Mouse (Mus musculus): ENCODE data around the gene Rora.

Gene Rora

DNA sequence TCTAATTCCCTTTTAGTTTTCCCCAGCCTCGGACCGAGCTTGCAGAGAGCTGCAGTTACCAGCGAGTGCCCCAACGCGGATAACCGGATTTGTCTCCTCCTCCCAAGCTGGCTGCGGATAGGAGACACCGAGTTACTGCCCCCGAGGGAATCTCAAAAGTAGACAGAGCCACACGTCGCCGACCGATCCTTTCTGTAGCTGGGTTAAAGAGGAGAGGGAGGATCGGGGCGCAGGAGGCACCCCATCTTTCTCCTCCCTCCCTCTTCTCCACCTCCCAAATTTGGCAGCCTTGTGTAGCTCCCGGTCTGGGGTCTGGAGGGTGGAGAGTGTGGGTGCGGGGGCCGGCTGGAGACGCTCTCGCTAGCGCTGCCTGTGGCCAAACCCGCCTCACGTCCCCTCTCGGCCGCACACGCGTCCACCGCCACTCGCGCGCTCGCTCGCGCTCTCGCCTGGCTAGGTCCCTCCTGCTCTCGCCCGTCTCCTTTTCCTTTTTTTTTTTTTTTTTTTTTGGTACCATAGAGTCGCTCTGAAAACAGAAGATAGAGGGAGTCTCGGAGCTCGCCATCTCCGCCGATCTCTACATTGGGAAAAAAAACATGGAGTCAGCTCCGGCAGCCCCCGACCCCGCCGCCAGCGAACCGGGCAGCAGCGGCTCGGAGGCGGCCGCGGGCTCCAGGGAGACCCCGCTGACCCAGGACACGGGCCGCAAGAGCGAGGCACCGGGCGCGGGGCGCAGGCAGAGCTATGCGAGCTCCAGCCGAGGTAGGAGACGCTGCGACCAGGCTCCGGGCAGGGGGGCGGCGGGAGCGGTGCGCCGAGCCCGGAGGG, at the start of gene Rora:
Rora (plus strand) TSS at position 576 of the 828 bp plus-strand sequence.
- DNase-seq (ENCODE audit: low read depth), result no peak

DNA sequence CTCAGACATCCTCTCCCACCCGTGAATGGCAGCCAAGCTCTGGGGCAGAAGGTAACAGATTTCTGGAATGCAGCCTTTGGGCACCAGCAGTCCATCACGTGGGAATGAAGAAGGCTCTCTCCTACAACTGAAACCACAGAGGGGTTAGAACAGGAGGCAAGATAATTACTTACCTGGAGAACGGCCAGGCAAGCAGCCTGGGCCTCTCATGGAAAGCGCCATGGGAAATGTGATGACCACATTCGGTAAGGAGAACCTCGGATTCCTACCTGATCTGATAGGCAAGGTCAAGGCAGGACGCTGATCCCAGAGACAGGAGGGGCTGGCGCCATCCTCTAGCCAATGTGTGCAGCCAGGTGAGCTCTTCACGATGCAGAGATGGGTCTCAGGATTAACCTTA, 39.6 kb upstream of the Rora start:
- no peak for DNase-seq (ENCODE audit: low read depth)

DNA sequence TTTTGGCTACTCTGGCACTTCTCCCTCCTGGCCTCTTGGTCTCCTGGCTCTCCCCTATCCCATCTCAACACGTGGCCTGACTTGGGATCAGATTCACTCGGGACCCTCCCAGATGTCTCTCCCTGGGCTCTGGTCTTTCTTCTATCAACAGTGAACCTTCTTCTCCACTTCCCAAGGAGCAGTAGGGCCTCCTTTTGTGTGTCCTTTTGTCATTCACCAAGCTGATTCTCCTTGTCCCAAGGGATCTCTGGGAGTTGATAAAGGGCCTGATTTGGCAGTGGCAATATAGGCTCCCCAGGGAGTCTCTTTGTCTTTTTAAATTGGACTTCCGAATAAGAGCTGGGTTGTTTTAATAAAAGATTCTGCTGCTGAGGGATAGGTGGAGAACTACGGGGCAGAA, 36.5 kb upstream of the Rora start:
- DNase-seq (ENCODE audit: low read depth), result no peak

DNA sequence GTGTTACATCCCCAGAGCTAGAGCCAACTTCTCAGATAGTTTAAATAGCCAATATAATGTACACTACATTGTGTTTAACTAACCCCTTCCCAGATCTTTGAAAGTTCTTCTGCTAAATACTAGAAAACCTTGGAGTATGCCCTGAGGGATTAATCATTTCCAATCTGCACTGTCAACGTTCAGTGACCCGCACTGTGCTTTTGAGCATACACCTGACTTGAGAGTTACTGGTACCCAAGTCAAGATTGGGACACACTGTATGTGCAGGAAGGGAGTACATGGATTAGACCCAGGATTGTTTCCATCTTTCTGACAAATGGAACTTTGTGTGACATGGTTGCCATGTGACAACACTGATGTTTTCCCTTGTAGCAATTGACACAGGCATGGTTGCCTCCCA, 33.5 kb upstream of the Rora start:
- no peak for DNase-seq (ENCODE audit: low read depth)

DNA sequence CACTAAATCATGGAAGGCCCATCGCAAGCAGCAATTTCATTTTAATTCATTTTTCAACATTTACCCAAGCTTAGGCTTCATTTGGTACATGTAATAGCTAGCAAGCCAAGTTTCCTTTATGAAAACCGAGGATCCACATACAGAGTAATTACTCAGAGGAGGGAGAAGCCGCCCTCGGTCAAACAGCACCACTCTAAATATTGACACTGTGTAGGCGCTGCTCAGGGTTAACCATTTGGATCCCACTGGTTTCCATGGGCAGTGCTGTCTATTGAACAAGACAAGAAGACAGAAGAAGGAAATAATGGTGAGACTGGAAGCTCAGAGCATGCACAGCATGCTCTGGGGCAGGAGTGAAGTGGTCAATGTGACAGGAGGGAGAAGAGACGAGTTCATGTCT, 33.1 kb upstream of the Rora start:
- DNase-seq (ENCODE audit: low read depth), result no peak

DNA sequence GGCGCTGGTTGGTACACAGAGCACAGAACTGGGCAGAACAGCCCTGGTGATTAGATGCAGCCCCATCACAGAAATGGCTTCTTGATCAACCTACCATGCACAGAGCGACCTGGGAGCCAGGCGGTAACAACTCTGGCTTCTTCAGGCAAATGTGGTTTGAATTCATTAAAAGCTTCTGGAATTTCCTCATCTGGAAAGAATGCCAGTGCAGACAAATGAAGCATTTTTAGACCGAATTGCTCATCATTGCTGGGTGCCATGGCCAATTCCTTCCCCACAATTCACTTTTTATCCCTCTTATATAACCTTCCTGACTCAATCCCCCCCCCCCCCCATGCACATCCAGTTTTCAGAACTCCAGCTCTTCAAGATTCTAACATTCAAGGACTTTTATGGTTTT, 28.6 kb upstream of the Rora start:
- no peak for DNase-seq (ENCODE audit: low read depth)

DNA sequence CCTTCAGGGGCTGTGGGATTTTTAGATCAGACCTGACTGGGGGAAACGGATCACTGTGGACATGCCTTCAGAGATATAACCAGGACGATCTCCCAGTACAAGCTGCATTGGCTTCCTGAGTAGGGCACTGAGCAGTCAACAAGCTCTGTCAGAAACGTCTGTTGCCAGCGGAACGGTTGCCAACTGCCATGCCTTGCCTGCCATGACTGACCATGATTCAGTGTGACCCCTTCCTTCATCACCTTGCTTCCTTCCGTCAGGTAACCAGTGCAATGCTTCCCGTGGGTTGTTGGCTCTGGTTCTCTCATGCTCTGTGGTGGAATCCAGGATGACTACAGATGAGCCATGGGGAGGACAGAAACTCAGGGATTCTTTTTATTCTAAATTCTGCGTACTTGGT, 16.3 kb upstream of the Rora start:
- no peak for DNase-seq (ENCODE audit: low read depth)

DNA sequence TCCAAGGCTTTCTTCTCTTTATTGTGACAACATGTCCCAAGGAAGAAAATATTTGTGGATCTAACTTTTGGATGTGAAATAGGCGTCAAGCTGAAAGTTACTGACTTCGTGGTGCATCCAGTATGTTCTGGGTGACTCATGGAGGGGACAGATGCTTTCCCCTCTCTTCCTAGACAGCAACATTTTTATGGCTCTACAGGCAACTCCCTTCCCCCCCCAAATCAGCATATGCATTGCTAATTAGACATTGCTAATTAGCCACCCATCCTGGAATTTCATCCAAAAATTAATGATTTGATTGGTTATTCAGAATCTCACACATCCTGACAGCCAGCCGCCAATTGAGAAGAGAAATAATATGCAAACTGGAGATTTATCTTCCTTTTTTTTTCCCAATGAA, 12.5 kb upstream of the Rora start:
- DNase-seq (ENCODE audit: low read depth), result no peak

DNA sequence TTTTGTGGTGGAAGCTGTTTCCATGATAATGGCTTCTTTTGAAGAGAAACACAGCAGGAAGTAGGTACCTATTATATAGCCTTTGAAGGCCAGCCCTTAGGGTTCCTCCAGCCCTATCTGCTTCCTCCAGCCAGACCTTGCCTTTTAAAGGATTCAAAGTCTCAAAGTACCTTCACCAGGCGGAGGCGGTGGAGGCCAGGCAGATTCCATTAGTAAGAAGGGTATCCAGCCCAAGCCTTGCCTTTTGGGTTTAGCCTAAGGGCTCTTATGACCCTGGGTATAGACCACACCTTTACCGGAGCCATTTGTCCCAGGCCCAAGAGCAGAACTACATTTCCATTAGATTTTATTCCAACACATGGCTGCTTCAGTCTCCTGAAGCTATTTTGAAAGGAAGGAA, 5.5 kb upstream of the Rora start:
- no peak for DNase-seq (ENCODE audit: low read depth)

DNA sequence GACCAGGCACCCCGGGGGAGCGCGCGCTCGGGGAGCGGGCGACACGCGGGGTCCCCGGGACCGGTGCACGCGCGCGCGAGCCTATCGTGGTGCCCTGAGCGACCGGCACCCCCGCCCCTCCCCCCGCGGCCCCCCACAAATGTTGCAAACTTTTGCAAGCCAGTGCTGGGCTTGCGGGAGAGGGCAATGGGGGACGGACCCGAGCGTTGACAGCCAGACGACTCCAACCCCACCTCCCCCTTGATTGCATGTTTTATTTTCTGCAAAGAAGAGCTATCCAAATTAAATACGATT, 400 bp downstream of the Rora start:
- no peak for DNase-seq (ENCODE audit: low read depth)

DNA sequence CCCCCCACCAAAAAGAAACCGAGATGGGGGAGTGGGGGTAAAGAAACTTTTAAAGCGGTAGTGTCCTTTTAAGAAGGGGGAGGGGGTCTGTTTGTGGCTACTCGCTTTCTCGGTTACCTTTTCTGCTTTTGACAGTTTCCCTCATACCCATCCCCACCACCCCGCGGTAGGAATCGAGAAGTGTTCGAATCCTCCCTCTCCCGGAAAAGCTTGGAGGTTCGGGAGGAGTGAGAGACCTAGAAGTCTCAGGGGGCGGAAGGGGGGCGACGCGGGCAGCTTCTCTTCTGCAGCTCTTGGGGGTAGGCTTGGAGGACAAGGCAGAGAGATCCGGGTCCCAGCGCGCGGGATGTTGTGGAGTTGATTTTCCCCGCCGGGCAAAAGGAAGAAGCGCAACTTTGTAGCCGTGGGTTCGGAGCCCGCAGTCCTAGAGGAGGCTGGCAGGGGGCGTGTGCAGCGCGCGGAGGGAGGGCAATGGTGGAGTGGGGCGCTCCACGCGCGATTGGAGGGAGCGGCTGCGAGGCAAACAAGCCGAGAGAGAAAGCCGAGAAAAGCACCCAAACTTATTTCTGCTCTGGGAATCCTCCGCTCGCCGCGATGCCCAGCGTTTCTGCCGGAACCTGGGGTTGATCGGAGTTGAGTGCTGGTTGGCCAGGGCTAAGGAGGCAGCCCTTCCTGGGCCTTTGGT, 889 bp downstream of the Rora start:
- no peak for DNase-seq (ENCODE audit: low read depth)

DNA sequence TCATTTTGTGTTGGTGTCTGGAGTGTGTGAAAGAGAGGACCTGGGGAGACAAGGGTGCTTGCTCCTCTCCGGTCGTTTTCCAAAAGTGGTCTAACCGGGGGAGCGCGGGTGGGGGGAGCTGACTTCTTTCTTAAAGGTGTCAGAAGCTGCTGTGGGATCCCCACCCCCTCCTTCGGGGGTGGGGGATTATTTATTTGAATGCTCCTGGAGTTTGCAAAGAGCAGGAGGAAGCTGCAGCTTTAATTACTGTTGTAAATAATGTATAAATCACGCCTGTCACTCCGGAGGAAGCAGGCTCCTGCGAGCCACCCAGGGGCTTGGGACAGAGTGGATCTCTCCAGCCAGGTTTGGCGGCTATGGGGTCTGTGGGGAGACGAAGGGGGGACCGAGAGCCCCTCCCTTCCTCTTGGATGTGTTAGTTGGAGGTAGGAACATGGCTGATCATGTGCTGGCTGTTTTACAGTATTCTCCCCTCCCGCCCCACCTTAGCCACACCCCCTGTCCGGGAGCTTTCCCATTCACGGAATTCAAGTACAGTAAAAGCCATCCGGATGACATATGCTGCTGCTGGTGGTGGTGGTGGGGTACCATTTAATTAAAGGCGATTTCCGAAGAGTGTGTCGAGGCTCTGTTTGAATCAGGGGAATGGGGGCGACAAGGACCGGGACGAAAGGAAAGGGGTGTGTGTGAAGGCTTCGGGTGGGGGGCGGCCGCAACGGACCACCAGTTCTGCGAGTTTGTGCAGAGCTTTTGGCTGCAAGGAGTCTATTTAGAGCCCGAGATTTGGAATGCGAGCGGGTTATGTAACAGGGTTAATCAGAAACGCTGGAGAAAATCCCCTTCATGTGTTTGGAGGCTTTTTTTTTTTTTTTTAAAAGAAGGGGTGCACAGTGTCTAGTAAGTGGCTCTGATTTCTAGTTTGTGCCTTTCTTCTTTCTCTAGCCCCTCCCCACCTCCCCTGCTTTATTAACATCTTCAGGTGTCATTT, 1.7 kb downstream of the Rora start:
- DNase-seq (ENCODE audit: low read depth), result no peak

DNA sequence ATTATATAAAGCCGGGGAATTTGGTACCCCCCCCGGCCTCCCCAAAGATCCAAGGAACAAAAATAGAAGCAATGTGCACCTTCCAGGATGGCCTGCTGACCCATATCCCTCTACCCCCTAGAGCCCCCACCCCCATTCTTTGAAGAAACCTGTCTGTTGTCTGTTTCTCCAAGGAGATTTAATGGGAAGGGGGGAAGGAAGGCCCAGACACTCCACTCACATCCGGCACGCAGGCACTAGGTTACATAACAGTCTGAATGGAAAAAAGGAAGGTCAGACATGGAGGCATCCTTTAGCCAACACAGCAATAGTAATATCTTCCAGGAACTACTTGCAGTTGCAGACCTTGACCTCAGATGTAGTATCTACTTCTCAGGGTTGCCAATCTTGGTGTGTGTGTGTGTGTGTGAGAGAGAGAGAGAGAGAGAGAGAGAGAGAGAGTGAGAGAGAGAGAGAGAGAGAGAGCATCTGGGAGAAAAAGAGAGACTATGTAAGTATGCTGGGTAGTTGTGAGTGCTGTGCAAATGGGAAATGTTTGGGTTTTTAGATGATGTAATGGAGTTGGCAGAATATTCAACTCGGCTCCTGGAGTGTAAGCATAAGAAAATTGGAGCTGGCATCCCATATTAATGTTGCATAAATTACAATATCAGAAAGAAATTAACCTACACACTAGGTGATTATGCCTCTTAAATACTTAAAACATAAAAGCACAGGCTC, 2.6 kb downstream of the Rora start:
- DNase-seq (ENCODE audit: low read depth), result no peak

DNA sequence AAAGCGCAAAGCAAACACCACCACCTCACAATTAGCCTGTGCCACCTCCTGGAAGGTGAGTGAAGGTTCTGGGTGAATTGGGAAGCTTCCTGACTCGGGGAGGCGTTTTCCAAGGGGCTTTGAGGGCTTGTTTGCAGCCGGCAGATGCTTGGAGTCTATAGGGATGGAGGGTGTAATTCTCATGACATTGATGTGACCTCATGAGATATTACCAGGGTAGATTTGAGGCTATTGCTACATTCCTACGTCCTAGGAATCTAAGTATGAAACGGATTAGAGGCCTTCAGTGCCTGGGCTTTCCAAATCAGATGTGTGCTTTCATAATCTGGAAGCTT, 3.2 kb downstream of the Rora start:
- DNase-seq (ENCODE audit: low read depth), result no peak

DNA sequence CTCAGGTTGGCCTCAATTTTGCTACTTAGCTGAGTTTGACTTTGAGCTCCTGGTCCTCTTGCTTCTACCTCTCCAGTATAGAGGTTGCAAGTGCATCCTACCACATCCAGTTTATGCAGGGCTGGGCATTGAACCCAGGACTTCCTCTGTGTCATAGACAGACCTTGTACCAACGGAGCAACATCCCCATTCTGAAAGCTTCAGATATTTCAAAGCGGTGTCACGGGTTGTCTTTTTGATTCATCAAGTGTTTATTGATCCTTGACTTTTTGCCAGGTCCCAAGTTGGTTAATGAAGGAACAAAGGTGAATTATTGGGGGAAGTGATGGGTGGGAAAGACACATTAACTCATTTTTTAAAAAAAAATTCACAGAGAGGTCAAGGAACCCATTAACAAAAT, 17.1 kb downstream of the Rora start:
- no peak for DNase-seq (ENCODE audit: low read depth)

DNA sequence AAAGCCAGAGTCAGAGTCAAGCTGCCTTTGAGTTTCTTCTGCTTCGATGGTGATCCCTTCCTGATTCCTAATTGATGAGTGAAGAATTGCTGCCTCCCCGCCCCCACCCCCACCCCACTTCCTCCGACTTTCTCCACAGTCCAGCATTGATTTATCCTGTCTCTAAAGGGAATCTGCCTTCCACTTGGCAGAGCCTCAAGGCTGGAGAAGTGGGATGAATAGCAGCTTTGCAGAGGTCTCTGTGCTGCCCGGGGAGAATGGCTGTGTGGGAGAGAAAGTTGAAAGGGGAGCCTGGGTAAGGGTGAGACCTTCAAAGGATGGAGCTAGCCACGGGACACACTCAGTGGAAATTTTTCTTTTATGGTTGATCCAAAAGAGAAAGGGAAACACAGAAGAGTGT, 18.9 kb downstream of the Rora start:
- DNase-seq (ENCODE audit: low read depth), result no peak

DNA sequence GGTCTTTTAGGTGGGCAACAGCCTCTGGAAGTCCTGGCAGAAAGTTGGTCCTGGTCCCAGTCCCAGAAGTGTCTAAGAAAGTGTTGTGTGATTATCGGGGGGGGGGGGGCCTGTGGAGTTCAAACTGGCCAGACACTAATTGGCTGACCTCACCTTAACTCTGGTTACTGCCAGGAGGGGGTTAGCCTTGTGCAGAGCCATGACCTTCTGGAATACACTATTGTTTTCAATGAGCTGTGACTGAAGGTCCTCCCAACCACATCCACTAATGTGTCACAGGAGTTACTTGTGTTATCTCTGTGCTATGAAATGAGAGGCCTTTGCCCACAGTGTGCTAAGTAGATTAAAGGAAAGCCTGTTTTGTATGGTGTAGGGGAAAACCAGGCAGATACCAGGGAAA, 19.6 kb downstream of the Rora start:
- no peak for DNase-seq (ENCODE audit: low read depth)

DNA sequence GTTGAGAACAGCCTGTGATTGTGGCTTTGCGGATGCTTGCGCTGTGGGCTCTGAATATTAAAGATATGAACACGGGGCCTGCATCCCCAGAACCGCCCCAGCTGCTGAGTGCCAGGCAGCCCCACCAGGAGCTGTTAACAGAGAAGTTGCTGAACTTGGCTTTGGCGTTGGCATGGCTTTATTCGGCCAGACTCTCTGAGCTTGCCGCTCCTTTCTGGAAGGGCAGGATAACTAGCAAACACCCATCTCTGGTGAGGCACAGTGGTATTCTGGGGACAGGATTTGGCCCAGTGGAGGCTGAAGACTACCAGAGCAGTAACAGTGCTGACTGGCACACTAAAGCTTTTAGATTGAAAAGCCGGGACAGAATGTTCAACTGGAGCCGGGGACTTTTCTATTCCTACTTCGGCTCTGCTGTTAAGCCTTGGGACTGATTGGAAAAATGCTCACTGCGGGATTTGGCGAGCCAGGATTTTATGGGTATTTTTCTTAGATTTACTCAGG, 26.3 kb downstream of the Rora start:
- no peak for DNase-seq (ENCODE audit: low read depth)

DNA sequence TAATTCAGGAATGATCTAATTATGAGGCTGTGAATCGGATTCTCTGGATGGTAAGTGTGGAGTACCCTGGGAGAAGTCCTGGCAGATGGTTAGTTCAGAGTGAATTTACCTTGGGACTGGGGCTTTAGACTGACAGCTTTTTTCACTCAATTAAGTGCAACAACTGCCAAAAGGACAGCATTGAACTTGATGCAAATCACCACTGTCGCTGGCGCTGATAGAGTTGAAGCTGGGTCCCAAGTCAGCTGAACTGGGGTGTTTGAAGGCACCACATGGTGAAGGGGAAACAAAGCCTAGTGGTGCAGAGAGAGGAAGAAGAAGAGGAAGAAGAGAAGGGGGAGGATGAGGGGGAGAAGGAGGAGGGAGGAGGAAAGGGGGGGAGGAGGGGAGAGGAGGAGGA, 30.4 kb downstream of the Rora start:
- no peak for DNase-seq (ENCODE audit: low read depth)

DNA sequence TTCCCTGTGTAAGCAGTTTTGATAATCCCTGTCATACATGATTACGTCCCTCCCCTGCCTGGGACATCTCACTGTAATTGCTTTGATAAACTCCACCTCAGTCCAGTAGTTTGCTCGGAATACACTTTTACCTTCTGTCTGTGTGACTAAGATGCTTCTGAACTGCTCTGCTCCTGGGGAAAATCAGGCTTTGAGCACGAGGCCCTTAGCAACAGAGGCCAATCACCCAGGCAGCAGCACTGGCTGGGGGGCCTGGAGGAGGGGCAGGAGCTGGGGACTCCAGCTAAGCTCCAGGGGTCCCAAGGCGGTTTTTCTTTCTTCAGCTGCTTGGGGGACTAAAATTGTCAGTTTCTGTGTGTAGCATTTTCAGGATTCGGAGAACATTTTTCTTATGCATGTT, 32.0 kb downstream of the Rora start:
- DNase-seq (ENCODE audit: low read depth), result no peak

DNA sequence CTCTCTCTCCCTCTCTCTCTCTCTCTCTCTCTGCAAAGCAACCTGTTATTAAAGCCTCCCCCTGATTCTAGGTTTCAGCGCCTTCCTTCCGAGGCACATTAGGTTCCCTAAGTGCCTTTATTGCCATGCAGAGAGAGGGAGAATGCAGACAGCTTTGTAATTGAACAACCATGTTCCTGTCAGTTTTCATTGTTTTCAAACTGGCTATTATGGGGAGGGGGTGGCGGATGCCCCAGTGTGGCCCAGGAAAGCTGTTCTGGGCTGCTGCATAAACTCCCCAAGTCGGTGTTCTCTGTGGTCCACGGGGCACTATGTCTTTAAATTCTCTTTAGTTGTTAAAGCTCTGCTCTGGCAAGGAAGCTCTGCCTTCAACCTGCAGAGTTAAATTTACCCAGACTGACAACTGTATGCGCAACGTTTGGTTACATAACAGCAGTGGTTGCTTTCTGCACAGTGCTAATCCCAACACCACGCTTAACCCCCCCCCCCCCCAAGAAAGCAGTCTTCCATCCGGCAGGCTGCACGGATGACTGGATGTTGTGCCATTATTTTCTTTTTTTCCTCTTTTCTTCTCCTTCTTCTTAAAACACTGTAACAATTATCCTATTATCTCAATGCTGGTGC, 33.8 kb downstream of the Rora start:
- no peak for DNase-seq (ENCODE audit: low read depth)

DNA sequence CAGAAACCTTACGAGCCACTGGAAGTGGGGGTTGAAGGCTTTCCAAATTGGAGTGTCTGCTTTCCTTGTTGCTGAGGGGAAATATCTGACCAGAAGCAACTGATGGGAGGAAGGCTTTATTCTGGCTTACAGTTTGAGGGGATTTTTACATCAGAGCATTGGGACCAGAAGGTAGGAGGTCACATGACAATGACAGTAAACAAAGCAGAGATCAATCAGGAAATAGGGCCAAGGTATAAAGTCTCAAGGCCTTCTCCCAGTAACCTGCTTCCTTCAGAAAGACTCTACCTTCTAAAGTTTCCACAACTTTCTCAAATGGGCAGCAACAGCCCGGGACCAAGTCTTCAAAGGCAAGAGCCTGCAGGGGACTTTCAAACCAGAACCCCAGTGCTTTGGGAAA, 34.6 kb downstream of the Rora start:
- no peak for DNase-seq (ENCODE audit: low read depth)
